Mouse (Mus musculus): Measurements from ENCODE around the gene Tmem132c.
A peak's percentile ranks its signal among the peaks of the same experiment; 100 is the strongest.

The Tmem132c gene

GRCm38 (mm10) chr5:127429124-127429523 is 187.5 kb downstream of the Tmem132c start:
- no peak for DNase-seq

DNA sequence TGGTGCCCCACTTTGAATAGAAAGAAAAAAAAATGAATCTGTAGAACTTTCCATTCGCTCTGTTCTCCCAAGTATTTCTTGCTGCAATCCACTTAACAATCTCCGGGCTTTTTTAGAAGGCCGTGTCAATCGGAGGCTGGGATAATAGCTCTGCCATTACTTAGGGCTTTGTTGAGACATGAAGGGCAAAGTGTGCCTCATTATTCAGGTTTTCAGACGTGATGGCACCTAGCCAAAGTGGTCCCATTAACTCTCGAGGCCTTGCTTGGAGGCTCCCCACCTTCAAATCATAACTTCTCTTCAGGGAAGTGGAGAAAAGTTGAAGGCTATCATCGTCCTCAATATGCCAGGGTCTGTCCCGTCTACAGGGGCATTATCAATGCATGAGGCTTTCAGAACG is 190.0 kb downstream of the Tmem132c start:
- DNase-seq: no peak

- DNase-seq: no peak
Observed at GRCm38 (mm10) chr5:127436836-127437235, 195.2 kb downstream of the Tmem132c start.

GRCm38 (mm10) chr5:127438639-127439038 is 197.0 kb downstream of the Tmem132c start:
- no peak for DNase-seq

- DNase-seq: no peak
Observed at GRCm38 (mm10) chr5:127441963-127442362, 200.4 kb downstream of the Tmem132c start.

- DNase-seq: peak; percentile 10
Observed at GRCm38 (mm10) chr5:127453580-127453979, 212.0 kb downstream of the Tmem132c start.

DNA sequence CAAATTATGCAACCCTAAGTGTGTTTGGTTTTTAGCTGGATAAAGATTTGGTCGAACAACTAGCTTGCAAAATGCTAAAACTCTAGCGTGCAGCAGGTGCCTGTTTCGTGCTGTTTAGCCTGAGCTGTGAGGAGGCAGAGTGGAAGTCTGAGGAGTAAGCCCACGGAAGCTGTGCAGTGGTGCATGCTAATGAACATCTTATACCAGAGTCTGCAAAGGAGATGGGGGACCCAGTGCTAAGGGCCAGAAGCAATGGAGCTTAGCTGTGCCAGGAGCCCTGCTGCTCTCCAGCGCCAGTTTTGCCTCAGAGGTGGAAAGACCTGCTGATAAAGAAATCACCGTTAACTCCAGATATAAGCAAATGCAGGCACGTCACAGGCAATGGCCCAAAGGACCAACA is 212.5 kb downstream of the Tmem132c start:
- DNase-seq: no peak

GRCm38 (mm10) chr5:127456076-127456475 is 214.5 kb downstream of the Tmem132c start:
- no peak for DNase-seq

- DNase-seq: no peak
Observed at GRCm38 (mm10) chr5:127468151-127468550, 226.5 kb downstream of the Tmem132c start.

GRCm38 (mm10) chr5:127470351-127470750 is 228.7 kb downstream of the Tmem132c start:
- no peak for DNase-seq

- DNase-seq: no peak
Observed at GRCm38 (mm10) chr5:127471902-127472301, 230.3 kb downstream of the Tmem132c start.

GRCm38 (mm10) chr5:127473706-127474105 is 232.1 kb downstream of the Tmem132c start:
- no peak for DNase-seq

GRCm38 (mm10) chr5:127474856-127475255 is 233.2 kb downstream of the Tmem132c start:
- DNase-seq: no peak

DNA sequence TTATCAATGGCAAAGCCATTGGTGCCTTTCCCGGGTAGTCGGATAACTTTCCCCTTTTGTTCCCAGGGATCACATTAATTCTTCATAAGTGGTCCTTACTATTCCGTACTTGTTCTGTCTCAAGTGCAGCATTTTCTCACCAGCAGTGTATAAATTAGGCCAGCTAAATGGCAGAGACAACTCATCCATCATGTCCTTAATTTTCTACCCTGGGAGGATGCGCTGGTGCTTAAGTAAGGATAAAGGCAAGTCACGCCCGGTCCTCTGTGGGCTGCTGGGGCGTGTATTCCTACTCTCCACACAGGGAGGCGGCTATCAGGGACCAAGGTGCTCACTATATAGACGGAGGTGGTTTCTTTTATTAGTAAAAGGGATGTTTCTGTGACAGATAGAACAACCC is 236.2 kb downstream of the Tmem132c start:
- no peak for DNase-seq

- DNase-seq: no peak
Observed at GRCm38 (mm10) chr5:127478322-127478721, 236.7 kb downstream of the Tmem132c start.

- DNase-seq: no peak
Observed at GRCm38 (mm10) chr5:127480931-127481330, 239.3 kb downstream of the Tmem132c start.

GRCm38 (mm10) chr5:127481416-127481815 is 239.8 kb downstream of the Tmem132c start:
- DNase-seq: peak; percentile 69

- DNase-seq: no peak
Observed at GRCm38 (mm10) chr5:127482342-127482741, 240.7 kb downstream of the Tmem132c start.

DNA sequence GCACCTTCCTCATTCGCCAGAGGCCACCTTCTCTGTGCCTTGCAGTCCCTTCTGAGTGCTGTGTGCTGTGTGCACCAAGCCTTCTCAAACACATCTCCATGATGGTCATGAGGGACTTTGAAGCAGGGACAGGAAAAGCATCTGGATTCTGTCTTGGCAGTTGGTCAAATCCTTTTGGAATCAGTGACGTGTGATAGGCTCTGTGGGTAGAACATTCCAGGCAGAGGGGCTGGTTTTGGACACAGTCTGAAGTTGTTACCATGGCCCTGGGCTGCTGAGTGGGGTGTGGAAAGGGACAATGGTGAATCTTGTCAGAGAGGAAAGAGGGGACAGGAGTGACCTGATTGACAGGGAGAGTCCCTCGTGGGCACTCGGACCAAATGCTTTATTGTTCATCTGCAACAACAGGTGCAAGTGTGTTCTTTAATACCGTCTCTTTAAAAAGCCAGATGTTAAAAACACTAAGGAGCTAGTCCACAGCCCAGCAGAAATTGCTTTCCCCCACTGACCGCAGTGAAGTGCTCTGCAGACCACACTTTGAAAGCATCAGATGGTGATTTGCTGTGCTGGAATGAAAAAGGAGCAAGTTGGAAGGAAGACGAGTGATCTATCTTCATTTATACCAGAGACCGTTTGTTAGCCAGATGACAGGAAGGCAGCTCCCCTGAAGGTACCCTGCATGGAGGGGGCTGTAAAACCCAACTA is 242.5 kb downstream of the Tmem132c start:
- DNase-seq: peak; percentile 64

- DNase-seq: peak; percentile 16
Observed at GRCm38 (mm10) chr5:127484813-127485486, 243.3 kb downstream of the Tmem132c start.

DNA sequence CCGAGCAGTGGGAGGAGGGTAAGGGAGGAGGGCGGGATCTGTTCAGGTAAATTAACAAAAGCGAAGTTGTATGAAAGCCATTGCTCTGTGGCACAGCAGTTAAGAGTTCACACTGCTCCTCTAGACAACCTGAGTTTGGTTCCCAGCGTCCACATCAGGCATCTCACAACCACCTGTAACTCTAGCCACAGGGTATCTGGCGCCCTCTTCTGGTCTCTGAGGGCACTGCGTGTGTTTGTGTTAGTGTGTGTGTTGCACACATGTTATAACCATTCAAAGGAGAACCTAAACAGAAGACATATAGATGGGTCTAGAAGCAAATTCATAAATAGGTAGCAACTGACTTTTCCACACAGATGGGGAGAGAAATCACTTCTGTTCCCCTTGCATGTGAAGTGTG is 245.6 kb downstream of the Tmem132c start:
- DNase-seq: no peak

GRCm38 (mm10) chr5:127488666-127489065 is 247.1 kb downstream of the Tmem132c start:
- peak; percentile 60 for DNase-seq

- no peak for DNase-seq
Observed at GRCm38 (mm10) chr5:127491724-127492123, 250.1 kb downstream of the Tmem132c start.

DNA sequence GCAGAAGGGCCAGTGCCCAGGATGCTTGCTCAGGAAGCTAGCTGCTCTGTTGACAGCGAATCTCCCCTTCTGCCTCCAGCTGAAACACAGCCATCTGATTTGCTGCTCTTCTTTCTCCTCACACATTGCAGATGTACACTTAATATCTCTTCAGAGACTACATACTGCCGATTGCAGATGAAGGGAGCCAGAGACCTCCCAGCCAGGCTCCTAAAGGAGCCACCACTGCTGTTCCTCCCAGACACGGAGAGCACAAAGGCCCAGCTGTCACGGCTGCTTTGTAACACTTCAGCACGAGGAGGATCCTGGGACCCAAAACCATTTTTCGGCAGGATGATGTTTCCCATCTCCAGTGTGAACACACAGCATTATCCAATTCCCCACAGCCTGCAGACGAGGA is 255.3 kb downstream of the Tmem132c start:
- no peak for DNase-seq
